ENCODE assay signal across 24 mouse cellular contexts in the genomic region with DNA sequence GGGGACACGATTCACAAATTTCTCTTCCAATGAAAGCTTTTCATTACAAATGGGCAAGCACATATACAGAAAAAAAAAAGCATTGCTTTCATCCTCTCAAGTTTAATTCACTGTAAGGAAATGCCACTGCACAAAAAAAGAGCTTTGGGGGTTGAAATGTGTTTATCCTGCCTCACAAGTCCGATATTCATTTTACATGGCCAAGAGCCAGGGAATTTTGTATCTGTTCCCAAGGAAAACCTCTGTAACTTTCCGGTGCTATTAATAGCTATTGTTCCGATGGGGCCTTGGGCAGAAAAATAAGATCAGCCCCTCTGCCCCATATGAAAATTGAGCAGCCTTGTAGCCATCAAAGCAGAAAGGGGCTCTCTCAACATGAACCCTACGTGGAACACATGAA.
DNase-seq lines count a peak whose midpoint lies in the region; ATAC-seq and TF ChIP-seq lines count a peak whose summit lies in the region.
"Had no signal": no experiment of that assay in that cellular context is flagged by ENCODE, and none has a peak within 500 bp of the region (broad histone marks: within the 10 kb centered on the region; RNA-seq: fewer than 3 reads in every experiment).

No protein-coding gene starts in this region.

- DNase-seq in heart, adult 18-20 months, result peak; percentile 42 to 43
- peak; percentile 73 for DNase-seq in lung, embryonic 14.5 days
- no peak for DNase-seq in lung, adult 2 months
- DNase-seq in skeletal muscle tissue, adult 2 months (ENCODE audit: low read depth, low spot score), result peak; percentile 11
- no peak for DNase-seq in yolk sac, embryonic 10.5 days (ENCODE audit: low spot score)
- DNase-seq: B cell, adult 2 months; cerebellum, adult 8-10 months; cerebellum, postnatal 25 days; gastrocnemius, postnatal 36 days; kidney, adult 8-10 months; kidney, postnatal 10 days; liver, embryonic 13.5 days had no signal

- no peaks in the 10 kb centered on the region; the same call in 1 of the 2 replicates for H3K27me3 ChIP-seq in heart, embryonic 11.5 days (ENCODE audit: control insufficient read depth, insufficient read depth, low read length)
- no peaks in the 10 kb centered on the region for H3K27me3 ChIP-seq in intestine, embryonic 15.5 days (replicated peaks)
- H3K27me3 ChIP-seq in intestine, postnatal 0 days (replicated peaks; ENCODE audit: control insufficient read depth, insufficient read depth, low read length), result no peaks in the 10 kb centered on the region
- H3K27me3 ChIP-seq in lung, embryonic 14.5 days (ENCODE audit: insufficient read depth, low read length), result no peaks in the 10 kb centered on the region
- H3K27me3 ChIP-seq: heart, embryonic 15.5 days; liver, embryonic 13.5 days; lung, embryonic 15.5 days; midbrain, embryonic 15.5 days had no signal

- H3K9me3 ChIP-seq in heart, embryonic 11.5 days (replicated peaks; ENCODE audit: control insufficient read depth, low read length), result 0 out of 2 replicates have a peak, but pooled peaks cover 3% of the 10 kb centered on the region
- H3K9me3 ChIP-seq in intestine, embryonic 15.5 days, result no peaks in the 10 kb centered on the region
- H3K9me3 ChIP-seq in intestine, postnatal 0 days (ENCODE audit: control insufficient read depth), result 0 out of 2 replicates have a peak, but pooled peaks cover 3% of the 10 kb centered on the region
- peaks cover 4% of the 10 kb centered on the region; the same call in 1 of the 2 replicates for H3K9me3 ChIP-seq in lung, embryonic 14.5 days (ENCODE audit: low read depth, low read length)
- H3K9me3 ChIP-seq: liver, embryonic 13.5 days; midbrain, embryonic 15.5 days had no signal

- no peak overlapping the region for H3K27ac ChIP-seq in heart, embryonic 11.5 days (ENCODE audit: low read depth, low read length)
- 0 out of 2 replicates have a peak overlapping the region, but pooled peaks have one; percentile 22 for H3K27ac ChIP-seq in intestine, embryonic 15.5 days
- no peak overlapping the region for H3K27ac ChIP-seq in intestine, postnatal 0 days (ENCODE audit: low read depth, low read length)
- no peak overlapping the region for H3K27ac ChIP-seq in lung, embryonic 14.5 days (ENCODE audit: low read depth)
- H3K27ac ChIP-seq: heart, embryonic 15.5 days; layer of hippocampus, adult 2 months; left cerebral cortex, adult 2 months; limb, embryonic 13.5 days; liver, embryonic 13.5 days; lung, embryonic 15.5 days; midbrain, embryonic 10.5 days had no signal

- H3K36me3 ChIP-seq in heart, embryonic 11.5 days (ENCODE audit: control insufficient read depth, insufficient read depth, low read length), result no peaks in the 10 kb centered on the region
- no peaks in the 10 kb centered on the region for H3K36me3 ChIP-seq in intestine, embryonic 15.5 days
- no peaks in the 10 kb centered on the region for H3K36me3 ChIP-seq in intestine, postnatal 0 days (ENCODE audit: control insufficient read depth, insufficient read depth)
- no peaks in the 10 kb centered on the region for H3K36me3 ChIP-seq in lung, embryonic 14.5 days (ENCODE audit: insufficient read depth)
- H3K36me3 ChIP-seq: heart, embryonic 15.5 days; limb, embryonic 13.5 days; liver, embryonic 13.5 days; lung, embryonic 15.5 days; midbrain, embryonic 10.5 days; midbrain, embryonic 15.5 days had no signal

- H3K9ac ChIP-seq in heart, embryonic 11.5 days (ENCODE audit: low read depth, low read length), result no peak overlapping the region
- no peak overlapping the region for H3K9ac ChIP-seq in intestine, embryonic 15.5 days
- no peak overlapping the region for H3K9ac ChIP-seq in intestine, postnatal 0 days (ENCODE audit: low read depth, low read length)
- no peak overlapping the region for H3K9ac ChIP-seq in lung, embryonic 14.5 days
- H3K9ac ChIP-seq: heart, embryonic 15.5 days; limb, embryonic 13.5 days; liver, embryonic 13.5 days; lung, embryonic 15.5 days; midbrain, embryonic 15.5 days had no signal

- no peak for TF ChIP-seq CTCF in intestine, postnatal 0 days (IDR thresholded peaks at IDR 0.05; ENCODE audit: low read depth)
- TF ChIP-seq CTCF in lung, embryonic 14.5 days (IDR thresholded peaks at IDR 0.05; ENCODE audit: low read depth), result no peak
- no peak for TF ChIP-seq CTCF in lung, adult 2 months (IDR thresholded peaks at IDR 0.05; ENCODE audit: insufficient read depth, low read length)

- no peak overlapping the region for H3K4me2 ChIP-seq in heart, embryonic 11.5 days
- H3K4me2 ChIP-seq in intestine, embryonic 15.5 days (replicated peaks), result no peak overlapping the region
- no peak overlapping the region for H3K4me2 ChIP-seq in intestine, postnatal 0 days (replicated peaks; ENCODE audit: low read depth)
- no peak overlapping the region for H3K4me2 ChIP-seq in lung, embryonic 14.5 days
- H3K4me2 ChIP-seq: heart, embryonic 15.5 days; limb, embryonic 13.5 days; liver, embryonic 13.5 days; lung, embryonic 15.5 days had no signal

- WGBS in heart, embryonic 11.5 days (ENCODE audit: insufficient replicate concordance), result 62% methylated on average over 5 of the region's 5 CpGs
- WGBS in intestine, embryonic 15.5 days, result 39% methylated on average over 5 of the region's 5 CpGs
- WGBS in intestine, postnatal 0 days, result 61% methylated on average over 5 of the region's 5 CpGs
- WGBS in lung, embryonic 14.5 days, result 43% methylated on average over 5 of the region's 5 CpGs
- WGBS in lung, adult 2 months, result 43% methylated on average over 5 of the region's 5 CpGs

- no peak overlapping the region for H3K4me3 ChIP-seq in heart, embryonic 11.5 days (ENCODE audit: low read depth, low read length)
- H3K4me3 ChIP-seq in intestine, embryonic 15.5 days (replicated peaks), result no peak overlapping the region
- H3K4me3 ChIP-seq in intestine, postnatal 0 days (ENCODE audit: low read depth, low read length), result no peak overlapping the region
- H3K4me3 ChIP-seq in lung, embryonic 14.5 days (ENCODE audit: low read depth, low read length), result no peak overlapping the region
- H3K4me3 ChIP-seq in lung, adult 2 months (replicated peaks; ENCODE audit: extremely low read depth, low read depth, low read length), result no peak overlapping the region
- H3K4me3 ChIP-seq: heart, embryonic 15.5 days; layer of hippocampus, adult 2 months; left cerebral cortex, adult 2 months; limb, embryonic 13.5 days; liver, embryonic 13.5 days; lung, embryonic 15.5 days; midbrain, embryonic 10.5 days; midbrain, embryonic 15.5 days had no signal

- H3K4me1 ChIP-seq in heart, embryonic 11.5 days (ENCODE audit: control insufficient read depth, insufficient read depth, low read length), result no peaks in the 10 kb centered on the region
- H3K4me1 ChIP-seq in intestine, embryonic 15.5 days (replicated peaks), result no peaks in the 10 kb centered on the region
- H3K4me1 ChIP-seq in intestine, postnatal 0 days (replicated peaks; ENCODE audit: control insufficient read depth, insufficient read depth, low read length), result no peaks in the 10 kb centered on the region; the same call in 1 of the 2 replicates
- no peaks in the 10 kb centered on the region for H3K4me1 ChIP-seq in lung, embryonic 14.5 days (ENCODE audit: insufficient read depth)
- H3K4me1 ChIP-seq in lung, adult 2 months (ENCODE audit: control insufficient read depth, insufficient read depth, low read length), result no peaks in the 10 kb centered on the region; the same call in 1 of the 2 replicates
- H3K4me1 ChIP-seq: liver, embryonic 13.5 days had no signal

- TF ChIP-seq POLR2A in lung, adult 2 months (IDR thresholded peaks at IDR 0.05; ENCODE audit: borderline replicate concordance, extremely low read depth, low read depth, low read length), result no peak

- no peak for ATAC-seq in heart, embryonic 11.5 days (replicated peaks; ENCODE audit: insufficient number of reproducible peaks, low FRiP score, low TSS enrichment)
- ATAC-seq in intestine, embryonic 15.5 days, result no peak
- no peak for ATAC-seq in intestine, postnatal 0 days
- ATAC-seq in lung, embryonic 14.5 days (ENCODE audit: insufficient read depth), result no peak
- ATAC-seq: forebrain, embryonic 14.5 days; hindbrain, embryonic 16.5 days; midbrain, embryonic 15.5 days had no signal

Comparison
In these comparisons a context has a peak if more than half of its experiments do, and no peak if none do; other contexts are left out.
1. DNase-seq: peak in heart, adult 18-20 months (2 of 2), lung, embryonic 14.5 days (single experiment) and skeletal muscle tissue, adult 2 months (single experiment); none in lung, adult 2 months (single experiment) and yolk sac, embryonic 10.5 days (single experiment).